Mouse (Mus musculus) monocyte, adult 2 months (primary cell): ENCODE results near the gene Wdr48.

ENCODE experiments used
- DNase-seq, 2 experiments: peaks; one replicate each; pipeline ENCODE4 v3.0.0; 2022; ENCODE audit warnings: low spot score in 2 of 2, low read depth in 1 of 2

Gene Wdr48

DNA sequence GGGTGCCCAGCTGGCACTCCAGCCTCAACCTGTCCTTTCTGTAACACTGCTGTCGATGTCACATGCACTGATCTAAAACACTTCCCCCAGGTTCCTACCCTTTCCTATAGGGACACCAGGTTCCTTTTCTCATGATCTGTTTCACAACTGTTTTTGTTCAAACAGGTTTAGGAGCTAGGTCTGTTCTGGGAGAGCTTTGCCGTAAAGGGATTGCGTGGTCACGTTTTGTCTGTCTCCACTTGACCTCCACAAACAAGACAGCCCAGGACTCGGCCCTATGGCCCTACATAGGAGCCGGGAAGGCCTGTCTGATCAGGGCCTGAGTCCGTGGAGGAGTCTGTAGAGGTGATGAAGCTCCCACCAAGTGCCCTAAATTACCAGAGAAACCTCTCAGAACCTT is 75.1 kb downstream of the Wdr48 start:
- DNase-seq = no peak

DNA sequence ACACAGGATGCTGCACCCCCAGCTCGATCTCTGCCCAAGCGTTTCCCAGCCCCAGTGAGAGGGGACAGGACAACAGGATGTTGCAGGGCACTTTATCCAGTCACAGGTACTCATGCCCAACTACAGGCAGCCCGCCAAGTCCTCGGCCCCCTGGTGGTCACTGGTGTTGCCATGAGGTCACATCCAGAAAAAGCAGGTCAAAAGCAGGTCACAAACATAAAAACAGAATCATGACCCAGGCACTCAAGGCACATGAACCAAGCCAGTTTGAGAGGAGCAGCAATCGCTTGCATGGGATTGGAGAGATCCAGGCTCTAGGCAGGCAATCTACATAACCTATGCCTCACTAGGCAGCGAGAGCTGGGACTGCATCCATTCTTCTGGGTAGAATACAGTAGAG is 75.5 kb downstream of the Wdr48 start:
- no peak for DNase-seq

DNA sequence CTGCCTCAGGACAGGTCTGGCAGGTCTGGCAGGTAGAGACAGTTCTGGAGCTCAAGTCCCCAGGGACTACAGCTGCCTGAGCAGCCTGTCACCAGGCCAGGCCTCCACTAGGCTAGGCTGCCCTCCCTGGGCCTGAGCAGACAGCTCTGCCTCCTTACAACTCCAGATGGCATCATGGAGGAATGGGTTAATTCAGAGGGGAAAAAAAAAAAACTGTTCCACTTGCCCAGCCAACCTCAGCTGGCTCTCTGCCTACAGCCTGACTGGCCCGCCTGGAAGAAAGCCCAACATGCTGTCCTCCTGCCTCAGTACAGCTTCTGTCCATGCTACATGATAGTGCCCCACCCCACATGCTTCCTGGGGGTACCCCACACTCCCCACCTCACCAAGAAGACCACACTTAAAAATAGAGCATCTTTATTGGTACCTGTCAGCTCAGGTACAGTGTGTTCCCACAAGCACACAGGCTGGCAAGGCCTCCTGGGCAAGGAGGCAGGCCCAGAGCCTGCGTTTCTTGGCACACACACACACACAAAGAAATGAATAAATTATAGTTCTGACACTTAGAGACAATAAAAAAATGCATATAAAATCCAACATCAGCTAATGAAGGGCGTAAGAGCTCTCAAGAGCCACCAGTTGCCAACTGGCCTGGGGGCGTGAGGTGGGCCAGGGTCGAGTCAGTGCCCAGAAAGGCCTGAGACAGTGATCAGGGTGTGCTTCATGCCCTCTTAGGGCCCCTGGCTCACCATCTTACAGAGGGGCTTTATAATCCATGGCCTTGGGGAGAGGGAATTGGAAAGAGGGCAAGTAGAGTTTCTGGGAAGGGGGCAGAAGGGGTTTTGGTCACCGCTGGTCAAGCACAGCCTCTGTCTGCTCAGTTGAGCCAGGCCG is 76.3 kb downstream of the Wdr48 start:
- DNase-seq = no peak

DNA sequence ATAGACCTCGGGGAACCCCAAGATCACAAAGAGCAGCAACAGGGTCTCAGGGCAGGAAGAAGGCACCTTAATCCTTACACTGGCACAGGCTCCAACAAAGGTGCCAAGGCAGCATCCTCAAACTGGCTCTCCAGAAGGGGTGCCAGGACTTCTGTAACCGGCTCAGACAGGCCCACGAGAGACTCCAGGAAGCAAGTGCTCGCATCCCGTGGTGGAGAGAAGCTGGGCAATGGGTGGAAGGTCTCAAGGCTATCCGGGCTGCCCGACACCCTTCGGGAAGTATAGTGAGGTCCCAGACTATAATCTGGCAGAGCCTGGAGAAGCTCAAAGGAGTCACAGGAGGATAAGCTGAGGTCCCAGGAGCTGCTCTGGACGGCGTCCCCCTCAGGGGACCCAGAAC is 77.5 kb downstream of the Wdr48 start:
- DNase-seq = no peak

DNA sequence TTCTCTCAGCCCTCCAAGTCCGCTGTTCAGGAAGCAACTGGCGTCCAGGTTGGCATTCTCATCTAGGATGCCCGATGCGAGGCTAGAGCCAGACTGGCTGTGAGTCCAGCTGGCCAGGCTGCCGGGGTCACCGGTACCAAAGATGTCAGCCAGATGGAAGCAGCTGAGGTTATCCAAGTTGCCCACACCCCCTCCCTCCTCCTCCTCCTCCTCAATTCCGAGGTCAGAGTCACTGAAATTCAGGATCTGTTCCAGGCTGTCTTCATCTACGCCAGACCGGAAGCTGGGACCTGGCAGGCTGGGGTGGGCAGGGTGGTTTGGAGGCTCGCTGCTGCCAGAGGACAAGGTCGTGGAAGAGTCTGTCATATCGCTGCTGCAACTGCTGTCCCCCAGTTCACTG is 77.9 kb downstream of the Wdr48 start:
- no peak for DNase-seq

DNA sequence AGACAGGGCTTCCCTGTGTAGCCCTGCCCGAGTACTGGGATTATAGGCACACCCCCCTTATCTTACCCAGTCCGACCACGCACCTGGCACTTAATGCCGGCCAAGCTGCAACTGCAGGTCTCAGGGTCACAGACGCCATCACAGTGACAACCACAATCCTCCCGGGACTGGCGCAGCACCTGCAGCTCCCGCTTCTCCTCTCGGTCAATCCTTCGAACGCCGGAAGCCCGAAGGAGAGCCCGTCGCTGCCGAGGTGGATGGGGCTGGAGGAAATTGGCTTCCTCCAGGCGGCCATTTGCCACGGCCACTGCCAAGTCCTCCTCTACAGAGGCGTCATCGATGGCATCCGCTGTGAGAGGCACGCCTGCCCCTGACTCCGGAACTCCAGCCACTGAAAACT is 78.6 kb downstream of the Wdr48 start:
- DNase-seq = no peak

DNA sequence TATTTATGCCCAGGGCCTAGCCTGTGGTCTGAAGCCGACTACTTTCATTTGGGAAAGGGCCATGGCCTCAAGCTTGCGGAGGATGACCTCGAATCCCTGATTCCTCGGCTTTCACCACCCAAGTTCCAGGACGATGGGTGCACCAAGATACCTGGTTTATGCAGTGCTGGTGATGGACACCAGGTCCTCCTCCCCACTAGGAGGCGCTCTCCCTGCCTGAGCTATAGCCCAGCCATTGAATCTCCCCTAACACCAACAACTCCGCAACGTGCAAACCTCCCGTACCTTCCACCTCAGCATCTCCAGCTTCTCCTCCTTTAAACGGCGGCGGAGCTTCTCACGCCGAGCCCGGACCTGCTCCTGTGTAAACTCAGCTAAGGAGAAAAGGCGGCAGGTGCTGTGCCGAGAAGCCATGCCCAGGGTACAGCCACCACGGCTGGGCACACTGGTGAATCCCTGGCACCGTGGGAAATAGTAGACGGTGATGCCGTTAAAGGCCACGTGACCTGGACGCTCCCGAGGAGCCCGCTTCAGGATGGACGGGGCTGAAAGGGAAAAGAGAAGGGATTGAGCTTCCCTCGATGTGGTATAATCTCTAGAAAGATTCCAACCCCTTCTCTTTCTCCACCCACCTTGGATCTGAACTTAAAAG is 79.3 kb downstream of the Wdr48 start:
- no peak for DNase-seq

DNA sequence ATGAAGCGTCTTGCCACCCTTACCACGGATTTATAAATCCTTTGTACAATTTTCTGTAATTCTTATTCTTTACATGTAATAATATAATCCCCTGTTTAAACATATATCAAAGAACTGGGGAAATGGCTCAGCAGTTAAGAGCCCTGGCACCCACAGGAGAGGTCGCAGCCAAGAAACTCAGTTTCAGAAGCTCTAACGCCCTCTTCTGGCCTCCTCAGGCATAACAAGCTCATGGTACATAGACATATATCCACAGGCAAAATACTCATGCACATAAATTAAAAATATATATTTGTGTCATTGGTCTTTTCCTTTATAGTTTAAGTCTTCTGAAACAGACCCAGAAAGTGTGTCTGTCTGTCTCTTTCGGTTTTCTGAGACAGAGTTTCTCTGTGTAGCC is 79.9 kb downstream of the Wdr48 start:
- DNase-seq = no peak

DNA sequence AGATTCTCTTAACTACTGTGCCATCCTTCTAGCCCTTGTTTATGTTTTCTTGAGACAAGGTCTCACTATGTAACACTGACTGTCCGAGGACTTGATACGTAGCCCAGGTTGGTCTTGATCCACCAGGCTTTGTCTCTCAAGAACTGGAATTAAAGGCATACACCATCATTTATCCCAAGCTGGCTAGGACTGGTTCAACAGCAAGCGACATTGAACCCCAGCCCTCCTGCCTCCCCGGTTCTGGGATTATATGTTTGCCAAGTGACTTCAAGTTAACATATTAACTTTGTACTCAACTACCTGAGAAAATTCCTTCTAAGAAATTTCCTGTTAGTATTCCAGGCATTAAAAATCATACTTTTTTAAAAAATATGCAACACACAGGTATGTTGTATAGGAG is 80.6 kb downstream of the Wdr48 start:
- DNase-seq = no peak
